Mouse (Mus musculus) left cerebral cortex, postnatal 4 days (tissue): ENCODE data around the gene Azi2. TPM values are rescaled to one million over a fixed set of nuclear protein-coding genes. Genes with fewer than 3 reads are reported as not detected.

ENCODE experiments used
- DNase-seq: peaks from one replicate; pipeline ENCODE4 v3.0.0-alpha.2; 2022
- intact Hi-C: fragments of 180-260 bp; cut with DNase I; formaldehyde crosslinking; loops from one replicate; pipeline ENCODE4 v1.15.1; 2025
- total RNA-seq, 2 experiments: library from RNA; stranded (reverse); gene quantifications; 2 replicates each; pipeline ENCODE4 v1.2.3; 2021

Gene Azi2
- total RNA-seq: 10 to 100 TPM; 64.2 to 69.6 TPM

DNA sequence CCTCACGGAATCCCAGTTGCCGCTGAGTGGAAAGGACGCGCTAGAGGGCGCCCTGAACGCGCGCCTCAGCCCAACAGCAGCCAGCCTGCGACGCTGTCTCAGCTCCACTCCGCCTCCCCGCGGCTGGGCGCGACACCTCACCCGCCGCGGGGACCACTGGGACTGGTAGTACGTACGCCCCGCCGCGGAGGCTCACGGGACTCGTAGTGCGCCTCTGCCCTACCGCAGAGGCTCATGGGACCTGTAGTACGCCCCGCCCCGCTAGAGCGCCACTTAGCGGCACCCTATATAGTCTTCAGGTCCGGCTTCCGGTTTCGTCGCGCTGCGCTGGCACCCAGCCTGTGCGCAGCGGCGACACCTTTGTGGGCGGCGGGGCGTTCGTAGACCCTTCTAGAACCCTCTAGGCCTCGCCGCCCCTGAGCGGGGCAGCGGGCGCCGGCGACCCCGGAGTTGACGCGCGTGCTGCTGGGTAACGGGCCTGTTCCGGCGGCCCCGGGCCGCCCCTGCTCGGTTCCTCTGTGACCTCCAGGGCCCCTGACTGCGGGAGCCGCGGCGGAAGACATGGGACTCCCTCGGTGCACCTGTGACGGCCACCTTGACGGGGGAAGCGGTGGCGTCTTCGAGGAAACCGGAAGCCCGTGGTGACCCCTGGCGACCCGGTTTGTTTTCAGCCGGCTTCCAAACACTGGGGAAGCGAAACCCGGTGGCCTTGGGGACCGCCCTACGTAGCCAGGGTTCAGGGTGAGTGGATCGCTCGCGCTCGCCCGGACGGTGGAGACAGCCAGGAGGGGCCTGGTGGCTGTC is at the start of gene Azi2:
Gene Azi2, plus strand, starts transcription at position 282 of the 804 bp plus-strand sequence.
- intact Hi-C loops: no loop called here
- peak; percentile 99 for DNase-seq

DNA sequence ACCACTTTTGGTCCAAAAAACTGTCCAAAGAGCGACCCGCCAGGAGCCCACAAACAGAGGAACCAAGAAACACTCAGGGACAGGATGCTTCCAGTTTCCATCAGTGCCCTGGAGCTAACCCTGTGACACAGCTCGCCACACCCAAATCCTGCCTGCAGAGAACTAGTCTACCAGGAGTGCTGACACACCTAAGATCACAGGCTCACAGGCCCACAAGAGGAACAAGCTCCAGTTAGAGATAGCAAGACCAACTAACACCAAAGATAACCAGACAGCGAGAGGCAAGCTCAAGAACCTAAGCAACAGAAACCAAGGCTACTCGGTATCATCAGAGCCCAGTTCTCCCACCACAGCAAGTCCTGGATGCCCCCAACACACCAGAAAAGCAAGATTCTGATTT is 43.7 kb upstream of the Azi2 start:
- intact Hi-C loops: no loop called here
- no peak for DNase-seq

DNA sequence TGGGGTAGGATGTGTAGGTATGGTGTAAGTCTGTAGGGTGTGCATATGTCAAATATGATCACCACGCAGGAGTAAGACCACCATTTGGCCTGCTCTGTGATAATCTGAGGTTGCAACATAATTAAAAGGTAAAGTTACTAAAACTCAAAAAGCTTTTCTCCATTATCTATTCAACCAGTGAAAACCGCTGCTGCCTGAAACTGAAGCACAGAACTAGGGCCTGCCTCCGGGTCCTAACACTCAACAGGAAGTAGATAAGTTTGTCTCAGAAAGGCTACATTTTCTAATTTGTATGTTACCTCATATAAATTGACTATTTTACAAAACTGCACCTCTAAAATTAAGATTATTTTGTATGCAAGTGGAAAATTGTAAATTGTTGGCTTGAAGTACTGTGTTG is 38.8 kb upstream of the Azi2 start:
- DNase-seq: no peak
- intact Hi-C loops: no loop called here

DNA sequence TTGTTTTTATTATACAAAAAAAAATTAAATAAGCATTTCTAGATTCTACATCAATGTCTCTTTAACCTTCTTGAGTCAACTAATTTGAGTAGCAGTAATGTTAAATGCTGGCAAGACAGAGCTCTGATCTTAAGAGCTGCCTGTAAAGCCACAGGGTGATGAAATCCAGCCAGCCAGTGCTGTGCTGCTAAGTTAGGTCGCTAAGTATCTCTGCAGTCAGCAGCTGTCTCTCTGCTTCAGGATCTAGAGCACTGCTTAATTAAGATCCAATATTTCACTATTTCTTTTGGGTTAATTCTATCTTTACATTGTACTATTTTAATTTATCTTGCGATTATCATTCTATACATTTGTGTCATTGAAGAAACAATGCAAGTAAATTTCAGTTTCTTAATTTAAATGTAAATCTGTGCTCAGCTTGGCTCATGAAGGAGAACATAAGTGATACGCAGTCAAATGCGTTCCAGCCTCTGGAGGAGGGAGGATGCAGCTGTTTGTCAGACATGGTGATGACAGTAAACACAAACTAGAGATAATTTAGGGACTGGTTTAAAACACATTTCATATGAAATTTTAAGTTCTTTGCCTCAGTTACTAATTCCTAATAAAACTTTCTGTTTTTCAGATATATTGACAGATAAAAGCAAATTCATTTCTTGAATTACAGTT is 36.9 kb upstream of the Azi2 start:
- intact Hi-C loops: no loop called here
- no peak for DNase-seq

DNA sequence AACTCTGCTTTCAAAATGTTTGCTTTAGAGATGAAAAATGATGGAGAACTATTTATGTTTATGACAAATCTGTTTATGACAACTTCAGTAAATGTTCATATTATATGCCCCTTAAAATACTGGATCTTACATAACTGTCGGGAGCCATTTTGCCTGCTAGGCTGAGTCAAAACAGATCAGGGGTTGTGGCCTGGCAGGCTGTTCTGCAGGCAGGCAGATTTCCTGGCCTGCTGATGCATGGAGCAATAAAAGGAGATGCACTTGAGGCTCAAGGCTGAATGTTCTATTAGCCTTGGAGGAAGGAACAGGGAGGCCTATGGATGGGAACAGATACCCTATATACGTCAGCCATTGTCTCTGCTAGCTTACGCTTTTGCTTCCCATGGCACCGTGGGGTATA is 36.4 kb upstream of the Azi2 start:
- intact Hi-C loops: no loop called here

DNA sequence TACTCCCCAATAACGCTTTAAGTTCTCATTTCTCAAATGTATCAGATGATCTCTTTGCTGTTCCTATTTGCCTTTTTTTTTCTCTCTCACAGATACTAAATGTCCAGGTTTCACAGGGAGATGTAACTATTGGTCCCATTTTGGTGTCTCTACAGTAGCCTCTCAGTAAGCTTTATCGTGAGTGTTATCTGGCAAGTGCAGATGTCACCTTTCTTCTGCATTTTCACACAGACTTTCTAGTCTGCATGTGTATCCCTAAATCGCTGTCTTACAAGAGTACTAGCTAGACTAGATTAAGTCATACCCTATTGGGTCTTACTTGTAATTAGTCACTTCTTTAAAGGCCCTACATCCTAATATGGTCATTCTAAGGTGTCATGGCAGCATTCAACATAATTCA is 27.4 kb upstream of the Azi2 start:
- intact Hi-C loops: no loop called here
- DNase-seq: no peak

More for the DNA sequence above, 36.4 kb upstream of the Azi2 start:
- DNase-seq: no peak

DNA sequence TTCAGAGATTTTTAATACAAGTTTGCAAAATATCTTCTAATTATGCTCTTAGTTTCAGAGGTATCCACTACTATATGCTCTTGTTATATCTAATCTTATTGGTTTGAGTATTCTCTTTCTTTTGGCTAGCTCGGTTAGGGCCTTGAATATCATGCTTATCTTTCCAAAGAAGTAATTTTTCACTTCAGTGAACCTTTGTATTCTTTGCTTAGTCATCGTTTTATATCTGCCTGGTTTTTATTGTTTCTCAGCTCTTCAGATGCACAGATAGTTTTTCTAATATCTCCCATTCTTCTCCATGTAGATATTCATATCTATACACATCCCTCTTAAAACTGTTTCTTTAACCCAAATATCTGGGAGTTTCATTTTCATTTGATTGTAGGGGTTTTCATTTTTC is 15.3 kb upstream of the Azi2 start:
- DNase-seq: no peak
- intact Hi-C loops: no loop called here

DNA sequence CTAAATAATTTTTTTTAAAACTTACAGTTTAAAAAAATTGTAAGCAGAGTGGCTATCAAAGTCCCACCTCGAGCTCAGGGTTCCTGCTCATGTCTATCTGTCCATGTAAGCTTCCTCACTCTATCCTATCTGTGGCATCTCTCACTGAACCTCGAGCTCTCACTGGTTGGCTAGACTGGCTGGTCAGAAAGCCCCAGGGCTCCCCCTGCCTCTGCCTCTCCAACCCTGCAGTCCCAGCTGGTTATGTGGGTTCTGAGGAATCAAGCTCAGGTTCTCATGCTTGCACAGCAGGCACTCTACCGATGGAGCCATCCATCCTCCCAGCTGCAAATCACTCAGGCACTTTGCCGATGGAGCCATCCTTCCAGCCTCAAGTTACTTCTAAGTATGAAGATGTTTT is 10.8 kb upstream of the Azi2 start:
- intact Hi-C loops: no loop called here
- no peak for DNase-seq

DNA sequence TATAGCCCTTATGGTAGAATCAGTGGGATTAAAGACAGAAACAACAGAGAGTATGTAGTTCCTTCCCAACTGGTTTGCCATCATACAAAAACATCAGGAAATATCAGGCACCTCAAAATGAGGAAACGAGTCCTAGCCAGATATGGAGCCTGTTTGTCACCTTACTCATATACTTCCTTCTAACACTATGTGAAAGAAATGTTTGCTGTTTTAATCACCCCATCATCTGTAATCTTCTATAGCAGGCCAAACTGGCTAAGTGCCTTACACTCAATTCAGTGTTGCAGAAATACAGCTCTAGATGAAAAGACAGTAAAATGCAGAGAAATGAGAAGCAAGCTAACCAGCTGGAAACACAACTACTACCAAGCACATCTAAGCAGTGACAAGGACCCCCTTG is 10.0 kb upstream of the Azi2 start:
- intact Hi-C loops: no loop called here
- DNase-seq: no peak

DNA sequence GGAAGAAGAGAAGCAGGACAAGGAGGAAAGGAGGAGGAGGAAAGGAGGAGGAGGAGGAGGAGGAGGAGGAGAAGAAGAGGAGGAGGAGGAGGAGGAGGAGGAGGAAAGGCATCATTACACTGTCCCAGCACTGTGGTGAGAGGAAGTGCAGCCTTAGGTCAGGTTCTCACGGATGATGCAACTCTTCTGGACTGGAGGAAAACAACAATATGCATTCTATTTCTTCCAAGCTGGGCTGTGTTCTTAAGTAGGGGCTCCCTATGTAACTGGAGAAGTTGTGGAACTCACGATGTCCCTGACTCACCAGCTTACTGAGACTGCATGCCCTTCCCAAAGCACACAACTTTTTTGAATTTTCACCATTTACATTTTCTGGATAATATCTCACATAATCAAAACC is 8.6 kb upstream of the Azi2 start:
- DNase-seq: no peak
- intact Hi-C loops: no loop called here

DNA sequence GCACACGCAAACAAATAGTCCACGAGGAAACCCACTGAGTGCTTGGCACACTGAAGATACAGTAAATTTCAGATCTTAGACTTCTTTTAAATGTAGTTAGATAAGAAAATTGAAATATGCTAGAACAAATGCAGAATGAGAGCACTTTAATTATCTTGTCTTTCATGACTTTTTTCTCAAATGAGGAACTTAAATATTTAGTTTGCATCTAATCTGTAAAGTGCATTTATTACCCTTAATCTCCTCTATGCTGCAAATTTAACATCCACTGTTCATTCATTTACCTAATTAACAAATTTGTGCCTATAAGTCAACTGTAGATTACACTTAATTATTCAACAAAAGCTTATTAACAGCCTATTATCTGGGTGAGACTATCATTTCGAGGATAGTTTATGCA is 5.3 kb upstream of the Azi2 start:
- DNase-seq: no peak
- intact Hi-C loops: no loop called here

DNA sequence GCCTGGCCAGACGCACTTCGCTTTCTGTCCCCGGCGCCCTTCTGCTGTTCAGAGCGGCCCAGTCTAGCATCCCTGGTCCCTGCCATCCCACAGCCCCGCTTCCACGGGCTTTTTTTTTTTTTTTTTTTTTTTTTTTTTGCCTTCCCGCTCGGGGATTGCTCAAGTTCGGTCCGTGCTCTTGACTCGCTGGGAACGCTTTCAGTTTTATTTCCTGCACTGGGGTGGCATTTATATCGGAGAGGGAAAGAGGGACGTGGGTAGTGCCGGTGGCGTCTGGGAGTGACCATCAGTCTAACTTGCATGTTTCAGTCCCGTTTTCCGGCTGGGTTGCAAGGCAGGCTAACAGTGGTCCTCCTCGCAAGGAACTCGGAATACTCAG is 712 bp downstream of the Azi2 start:
- no peak for DNase-seq
- intact Hi-C loops: no loop called here

DNA sequence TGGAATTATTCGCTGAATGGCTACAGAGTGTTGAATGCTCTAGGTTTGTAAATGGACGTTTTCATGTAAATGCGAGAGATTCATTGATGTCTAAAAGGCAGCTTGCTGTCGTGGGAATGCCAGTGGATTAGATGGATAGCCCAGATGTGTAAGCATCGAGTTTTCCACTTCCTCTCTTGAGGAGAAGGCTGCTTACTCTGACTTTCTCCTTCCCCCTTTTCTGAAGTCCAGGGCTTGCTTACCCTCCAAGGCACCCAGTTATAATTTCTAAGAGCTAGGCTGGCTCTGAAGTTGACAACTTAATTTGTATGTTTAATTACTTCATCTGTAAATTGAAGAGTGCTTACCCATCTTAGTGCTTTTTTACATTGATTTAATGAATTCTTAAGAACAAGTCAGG is 1.3 kb downstream of the Azi2 start:
- no peak for DNase-seq
- intact Hi-C loops: no loop called here

DNA sequence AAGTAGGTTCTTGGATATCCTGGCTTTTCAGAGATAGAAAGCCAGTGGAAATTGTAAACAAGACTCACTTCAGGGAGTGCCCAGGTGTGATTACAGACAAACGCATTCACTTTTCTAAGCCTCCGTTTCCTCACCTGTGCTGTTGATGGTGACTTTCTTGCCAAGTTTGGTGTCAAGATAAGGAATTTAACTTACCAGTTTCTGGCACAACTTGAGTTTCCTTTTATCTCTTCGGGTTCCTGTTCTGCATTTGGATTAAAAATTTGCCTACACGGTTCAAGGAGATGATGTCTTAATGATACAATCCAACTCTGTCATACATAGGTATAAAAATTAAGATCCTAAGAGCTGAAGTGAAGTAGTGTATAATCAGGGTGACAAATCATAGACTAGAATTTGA is 2.4 kb downstream of the Azi2 start:
- DNase-seq: no peak
- intact Hi-C loops: no loop called here

DNA sequence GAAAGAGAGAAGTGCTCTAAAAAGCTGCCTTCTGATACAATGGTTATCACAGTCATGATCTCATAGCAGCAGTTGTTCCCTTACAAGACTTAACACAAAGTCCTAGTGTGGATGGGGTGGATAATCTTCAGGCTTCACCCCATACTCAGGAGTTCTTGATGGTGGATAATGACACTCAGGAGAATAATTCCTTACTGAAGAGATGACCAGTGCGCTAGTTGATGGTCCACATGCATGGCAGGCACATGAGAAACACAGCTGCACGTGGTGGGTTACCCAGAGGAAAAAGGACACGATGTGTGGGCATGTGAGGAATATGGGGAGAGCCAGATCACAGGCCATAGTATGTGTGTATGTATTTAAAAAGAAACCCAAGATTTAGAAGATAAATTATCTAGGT is 3.3 kb downstream of the Azi2 start:
- intact Hi-C loops: no loop called here
- DNase-seq: no peak

DNA sequence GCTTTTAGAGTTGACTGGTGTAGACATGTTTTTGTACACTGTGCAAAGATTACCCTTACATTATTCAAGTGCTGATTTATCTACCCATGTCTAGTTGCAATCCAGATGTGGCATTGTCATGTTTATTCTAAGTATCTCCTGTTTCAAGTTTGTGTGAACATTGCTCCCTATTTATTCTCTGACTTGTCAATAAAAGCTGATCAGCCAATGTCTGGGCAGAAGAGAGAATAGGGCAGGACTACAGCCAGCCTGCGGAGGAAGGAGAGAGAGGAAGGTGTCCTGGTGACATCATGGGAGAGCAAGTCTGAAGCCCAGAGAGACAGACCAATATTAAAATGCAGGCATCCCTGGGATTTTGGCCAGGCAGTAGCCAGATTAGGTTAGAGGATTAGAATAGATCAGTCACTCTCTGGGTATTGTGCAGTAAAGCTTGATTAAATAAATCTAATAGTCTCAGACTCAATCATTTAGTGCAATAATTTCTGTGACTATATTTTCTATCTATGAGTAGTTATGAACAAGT is 4.8 kb downstream of the Azi2 start:
- no peak for DNase-seq
- intact Hi-C loops: no loop called here

DNA sequence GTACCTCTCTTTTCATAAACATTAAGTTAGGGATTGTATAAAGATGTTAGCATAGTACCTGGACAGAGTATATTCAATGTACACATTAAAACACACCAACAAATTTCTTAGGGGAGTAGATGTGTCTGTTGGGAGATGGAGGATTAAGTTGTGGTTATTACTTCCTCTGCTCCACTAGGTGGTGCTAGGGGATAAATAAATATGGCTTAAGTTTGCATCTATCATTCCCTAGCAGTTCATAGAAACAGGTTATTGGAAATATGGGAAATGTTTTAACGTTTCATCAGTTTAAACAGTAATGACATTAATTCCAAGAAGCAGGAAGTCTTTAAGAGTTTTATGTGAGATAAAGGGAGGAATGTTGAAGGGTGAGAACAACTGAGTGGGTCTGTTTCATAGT is 13.0 kb downstream of the Azi2 start:
- intact Hi-C loops: loop anchor here (5.0 kb wide), 1 partner anchor 434 kb away; no protein-coding TSS in a partner anchor
- no peak for DNase-seq

DNA sequence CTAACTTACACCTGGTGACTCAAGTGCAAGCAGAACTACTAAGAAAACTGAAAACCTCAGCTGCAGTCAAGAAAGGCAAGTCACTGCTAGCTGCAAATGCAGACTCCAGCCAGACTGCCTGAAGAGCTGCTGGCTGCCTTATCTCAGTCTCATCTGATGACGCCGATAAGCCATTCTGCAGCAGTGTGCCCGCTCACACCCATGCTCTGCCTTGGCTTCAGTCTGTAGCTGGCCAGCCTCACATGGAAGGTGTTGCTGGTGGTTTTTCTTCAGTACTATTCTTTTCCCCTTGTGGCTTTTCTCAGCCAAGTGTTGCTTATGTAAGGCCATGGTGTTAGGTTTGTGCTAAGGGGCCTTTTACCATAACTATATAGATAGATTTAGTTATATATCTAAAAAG is 18.8 kb downstream of the Azi2 start:
- intact Hi-C loops: no loop called here
- DNase-seq: no peak

DNA sequence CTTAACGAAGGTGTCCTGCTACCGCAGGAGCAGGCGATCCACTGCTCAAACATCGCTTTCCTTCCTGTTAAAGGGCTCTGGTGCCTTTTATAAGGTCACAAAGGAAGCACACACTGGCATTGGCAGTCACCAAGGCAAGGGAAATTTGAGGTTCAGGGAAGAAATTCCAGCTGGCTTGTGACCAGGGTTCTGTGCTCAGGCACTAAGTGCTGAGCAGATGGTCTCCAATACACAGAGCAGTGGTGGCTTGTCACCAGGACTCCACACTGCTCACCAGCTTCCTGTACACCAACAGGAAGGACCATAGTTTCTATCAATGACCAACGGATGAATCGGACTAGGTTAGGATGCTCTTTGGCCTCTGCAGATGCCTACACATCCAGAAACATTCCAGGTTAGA is 30.1 kb downstream of the Azi2 start:
- peak; percentile 21 for DNase-seq
- intact Hi-C loops: no loop called here

DNA sequence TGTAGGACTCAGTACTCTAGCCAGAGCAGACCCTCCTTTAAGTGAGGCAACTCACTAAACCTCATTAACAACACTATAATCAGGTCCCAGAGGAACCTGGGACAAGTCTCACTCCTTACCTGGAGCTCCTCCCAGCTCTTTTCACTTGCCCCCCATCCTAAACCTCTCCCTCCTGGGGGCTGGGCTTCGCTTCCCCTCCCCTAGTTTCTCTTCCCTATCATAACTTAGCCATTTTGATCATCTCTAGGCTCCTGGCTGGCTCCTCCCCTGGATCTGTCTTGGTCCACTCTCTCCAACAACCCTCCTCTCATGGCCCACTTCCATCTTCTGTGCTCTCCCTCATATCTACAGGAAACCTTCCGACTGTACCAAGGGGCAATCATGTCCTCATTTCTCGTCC is 31.0 kb downstream of the Azi2 start:
- no peak for DNase-seq
- intact Hi-C loops: no loop called here

DNA sequence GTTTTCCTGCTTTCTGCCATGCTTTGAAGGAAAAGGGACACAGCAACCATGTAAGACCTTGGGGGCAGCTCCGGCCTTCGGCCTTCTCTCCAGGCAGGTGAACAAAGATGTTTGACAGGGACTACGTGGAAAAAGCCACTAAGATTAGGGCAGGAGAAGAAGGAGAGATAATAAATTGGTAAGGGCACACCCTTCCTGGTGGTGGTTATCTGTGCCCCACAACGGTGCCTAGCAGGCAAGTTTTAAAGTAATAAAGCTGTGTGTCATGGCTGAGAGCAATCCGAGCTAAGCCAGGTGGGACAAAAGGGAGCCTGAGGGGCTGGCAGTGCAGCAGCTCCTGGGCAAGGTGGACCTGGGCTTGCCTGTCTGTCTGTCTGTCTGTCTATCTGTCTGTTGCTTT is 31.8 kb downstream of the Azi2 start:
- intact Hi-C loops: no loop called here

DNA sequence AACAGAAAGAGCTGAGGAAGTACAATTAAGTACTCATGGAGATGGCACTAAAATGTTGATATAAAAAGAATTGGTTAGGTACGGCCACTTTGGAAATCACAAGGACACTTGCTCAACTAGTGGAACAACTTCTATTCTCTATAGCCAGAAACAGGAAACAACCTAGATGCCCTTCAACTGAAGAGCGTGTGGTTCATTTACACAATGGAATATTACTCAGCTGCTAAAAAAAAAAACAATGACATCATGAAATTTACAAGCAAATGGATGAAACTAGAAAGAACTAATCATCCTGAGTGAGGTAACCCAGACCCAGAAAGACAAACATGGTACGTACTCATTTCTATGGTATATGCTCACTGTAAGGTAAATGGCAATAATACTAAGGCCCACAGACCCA is 33.1 kb downstream of the Azi2 start:
- no peak for DNase-seq
- intact Hi-C loops: no loop called here

More for the DNA sequence above, 31.8 kb downstream of the Azi2 start:
- DNase-seq: no peak
